In genomic region chr2:165326304-165327190, GRCm38 (mm10) we compare ENCODE assay signal across 8 mouse cellular contexts. TPM values are rescaled to one million over a fixed set of nuclear protein-coding genes. Genes with fewer than 3 reads are reported as not detected.
DNase-seq lines count a peak whose midpoint lies in the region; ATAC-seq and TF ChIP-seq lines count a peak whose summit lies in the region.

Elmo2 (minus strand) TSS chr2:165326479.

- H3K27ac ChIP-seq in CH12.LX (ENCODE audit: insufficient read depth, low read depth), result no peak within 1 kb of the TSS
- peak within 1 kb of the TSS; percentile 48; the same call in 1 of the 2 replicates for H3K27ac ChIP-seq in forebrain, embryonic 11.5 days (ENCODE audit: low read depth, low read length)
- peak within 1 kb of the TSS; percentile 66 for H3K27ac ChIP-seq in heart, embryonic 16.5 days (ENCODE audit: low read length)
- H3K27ac ChIP-seq in liver, embryonic 15.5 days (replicated peaks), result peak within 1 kb of the TSS; percentile 53
- peak within 1 kb of the TSS; percentile 65 for H3K27ac ChIP-seq in neural tube, embryonic 12.5 days

- TF ChIP-seq RAD21 in CH12.LX (IDR thresholded peaks at IDR 0.05; ENCODE audit: low read depth, low read length), result no peak

- H3K4me3 ChIP-seq in CH12.LX (replicated peaks in 1 of 3; ENCODE audit: low read depth in 2 of 3, low read length in 2 of 3, poor library complexity in 1 of 3), result peak within 1 kb of the TSS; percentile 70 to 85 (median 76)
- peak within 1 kb of the TSS; percentile 54 for H3K4me3 ChIP-seq in forebrain, embryonic 11.5 days (ENCODE audit: low read depth, low read length)
- H3K4me3 ChIP-seq in heart, embryonic 16.5 days (ENCODE audit: low read length), result peak within 1 kb of the TSS; percentile 76
- H3K4me3 ChIP-seq in liver, embryonic 15.5 days (replicated peaks), result peak within 1 kb of the TSS; percentile 88
- H3K4me3 ChIP-seq in neural tube, embryonic 12.5 days, result peak within 1 kb of the TSS; percentile 85

- H3K27me3 ChIP-seq in CH12.LX (replicated peaks), result peaks cover 23% of the 10 kb centered on the region
- no peaks in the 10 kb centered on the region for H3K27me3 ChIP-seq in forebrain, embryonic 11.5 days (ENCODE audit: control insufficient read depth, insufficient read depth, low read length)
- H3K27me3 ChIP-seq in heart, embryonic 16.5 days (ENCODE audit: control insufficient read depth, insufficient read depth, low read length), result no peaks in the 10 kb centered on the region
- no peaks in the 10 kb centered on the region for H3K27me3 ChIP-seq in liver, embryonic 15.5 days
- H3K27me3 ChIP-seq in neural tube, embryonic 12.5 days (replicated peaks), result 0 out of 2 replicates have a peak, but pooled peaks cover 3% of the 10 kb centered on the region

- no peaks in the 10 kb centered on the region for H3K79me2 ChIP-seq in CH12.LX (replicated peaks; ENCODE audit: control insufficient read depth, extremely low read depth, insufficient read depth, poor library complexity, severe bottlenecking)

- in situ Hi-C loops in CH12.LX (cut with MboI; ENCODE audit: low pct_ligation_motif_present, low pct_unique_long_range_greater_than_20kb, low sequenced_read_pairs), result no loop called here

- peaks cover 4% of the 10 kb centered on the region for H3K9me3 ChIP-seq in CH12.LX (replicated peaks; ENCODE audit: low read length)
- no peaks in the 10 kb centered on the region for H3K9me3 ChIP-seq in forebrain, embryonic 11.5 days (ENCODE audit: control insufficient read depth, low read length)
- H3K9me3 ChIP-seq in heart, embryonic 16.5 days (replicated peaks; ENCODE audit: control insufficient read depth, low read length), result 0 out of 2 replicates have a peak, but pooled peaks cover 2% of the 10 kb centered on the region
- no peaks in the 10 kb centered on the region for H3K9me3 ChIP-seq in liver, embryonic 15.5 days (replicated peaks)
- no peaks in the 10 kb centered on the region for H3K9me3 ChIP-seq in neural tube, embryonic 12.5 days

- peak within 1 kb of the TSS; percentile 51 for H3K9ac ChIP-seq in CH12.LX (ENCODE audit: insufficient read depth, low read depth)
- peak within 1 kb of the TSS; percentile 73 for H3K9ac ChIP-seq in forebrain, embryonic 11.5 days (ENCODE audit: low read length)
- peak within 1 kb of the TSS; percentile 90 for H3K9ac ChIP-seq in heart, embryonic 16.5 days (ENCODE audit: low read length)
- H3K9ac ChIP-seq in liver, embryonic 15.5 days, result peak within 1 kb of the TSS; percentile 85
- peak within 1 kb of the TSS; percentile 91 for H3K9ac ChIP-seq in neural tube, embryonic 12.5 days

- WGBS in forebrain, embryonic 11.5 days, result under 1% methylated on average over 55 of the region's 55 CpGs
- WGBS in heart, embryonic 16.5 days, result under 1% methylated on average over 55 of the region's 55 CpGs
- WGBS in liver, embryonic 15.5 days (ENCODE audit: insufficient replicate concordance), result under 1% methylated on average over 55 of the region's 55 CpGs
- WGBS in neural tube, embryonic 12.5 days, result under 1% methylated on average over 55 of the region's 55 CpGs

- no peak for TF ChIP-seq EP300 in CH12.LX (IDR thresholded peaks at IDR 0.05; ENCODE audit: low read length)

- ATAC-seq in forebrain, embryonic 11.5 days (replicated peaks; ENCODE audit: low FRiP score), result peak; percentile 98
- ATAC-seq in heart, embryonic 16.5 days (replicated peaks; ENCODE audit: extremely low read depth, insufficient read depth, low FRiP score), result peak; percentile 99
- ATAC-seq in liver, embryonic 15.5 days (ENCODE audit: insufficient read depth), result peak; percentile 97
- ATAC-seq in neural tube, embryonic 12.5 days (ENCODE audit: low FRiP score, low read depth), result peak; percentile 97

- H3K36me3 ChIP-seq in CH12.LX (replicated peaks in 1 of 2; ENCODE audit: control insufficient read depth in 1 of 2, insufficient read depth in 1 of 2, low read length in 1 of 2), result peaks cover 2 to 15% of the 10 kb centered on the region in 2 experiments
- no peaks in the 10 kb centered on the region; the same call in 1 of the 2 replicates for H3K36me3 ChIP-seq in forebrain, embryonic 11.5 days (ENCODE audit: control insufficient read depth, insufficient read depth, low read length)
- H3K36me3 ChIP-seq in heart, embryonic 16.5 days (ENCODE audit: control insufficient read depth, insufficient read depth), result no peaks in the 10 kb centered on the region
- no peaks in the 10 kb centered on the region; the same call in 1 of the 2 replicates for H3K36me3 ChIP-seq in liver, embryonic 15.5 days (replicated peaks)
- no peaks in the 10 kb centered on the region for H3K36me3 ChIP-seq in neural tube, embryonic 12.5 days

- H3K4me1 ChIP-seq in CH12.LX (ENCODE audit: control insufficient read depth in 1 of 2, insufficient read depth in 2 of 2), result peaks cover 9 to 21% of the 10 kb centered on the region in 2 experiments
- peaks cover 8% of the 10 kb centered on the region for H3K4me1 ChIP-seq in forebrain, embryonic 11.5 days (replicated peaks; ENCODE audit: control insufficient read depth, insufficient read depth, low read length)
- peaks cover 30% of the 10 kb centered on the region for H3K4me1 ChIP-seq in heart, embryonic 16.5 days (ENCODE audit: control insufficient read depth, insufficient read depth, low read length)
- peaks cover 75% of the 10 kb centered on the region for H3K4me1 ChIP-seq in liver, embryonic 15.5 days (replicated peaks)
- peaks cover 46% of the 10 kb centered on the region for H3K4me1 ChIP-seq in neural tube, embryonic 12.5 days

- TF ChIP-seq POLR2A in CH12.LX (IDR thresholded peaks at IDR 0.05; ENCODE audit: low read depth, low read length), result peak; percentile 72

- TF ChIP-seq CTCF in CH12.LX (conservative IDR thresholded peaks at IDR 0.05 in 1 of 2, IDR thresholded peaks at IDR 0.05 in 1 of 2; ENCODE audit: low read depth in 2 of 2, low read length in 2 of 2), result no peak

- dilution Hi-C loops in CH12.LX (cut with MboI; ENCODE audit: extremely low pct_ligation_motif_present, extremely low pct_unique_long_range_greater_than_20kb, low sequenced_read_pairs), result no loop called here

- peak; percentile 97 for DNase-seq in CH12.LX (ENCODE audit: extremely low read depth)
- DNase-seq in c-Kit-positive CD71-positive TER-119-negative erythroid progenitor cells, embryonic 14.5 days (ENCODE audit: low read depth), result peak; percentile 95
- DNase-seq in forebrain, embryonic 11.5 days (ENCODE audit: low spot score), result peak; percentile 97
- peak; percentile 97 to 98 for DNase-seq in kidney, postnatal 36 days
- DNase-seq in telencephalon, adult 2 months (ENCODE audit: low read depth, low spot score), result peak; percentile 98

- H3K4me2 ChIP-seq in CH12.LX (ENCODE audit: insufficient read depth, low read depth, poor library complexity, severe bottlenecking), result peak within 1 kb of the TSS; percentile 53
- H3K4me2 ChIP-seq in forebrain, embryonic 11.5 days (ENCODE audit: low read depth, low read length, severe bottlenecking), result peak within 1 kb of the TSS; percentile 95
- H3K4me2 ChIP-seq in heart, embryonic 16.5 days (ENCODE audit: low read depth, low read length), result peak within 1 kb of the TSS; percentile 97
- peak within 1 kb of the TSS; percentile 95 for H3K4me2 ChIP-seq in liver, embryonic 15.5 days
- peak within 1 kb of the TSS; percentile 83 for H3K4me2 ChIP-seq in neural tube, embryonic 12.5 days (replicated peaks)

TF ChIP-seq in CH12.LX, 34 proteins besides CTCF, POLR2A, EP300 and RAD21 (continues in another document):
- peak; percentile 56 for TF ChIP-seq MXI1 (IDR thresholded peaks at IDR 0.05; ENCODE audit: low read depth, low read length)
- TF ChIP-seq NELFE (IDR thresholded peaks at IDR 0.05; ENCODE audit: low read depth, low read length), result peak; percentile 57; the same call in 1 of the 2 replicates
- no peak; the same call in 1 of the 2 replicates for TF ChIP-seq UBTF (IDR thresholded peaks at IDR 0.05; ENCODE audit: low read depth, low read length)
- no peak for TF ChIP-seq ZKSCAN1 (IDR thresholded peaks at IDR 0.05; ENCODE audit: borderline replicate concordance, low read depth, low read length)
- TF ChIP-seq HCFC1 (IDR thresholded peaks at IDR 0.05; ENCODE audit: low read depth, low read length), result peak; percentile 65
- TF ChIP-seq JUN (IDR thresholded peaks at IDR 0.05; ENCODE audit: insufficient read depth, low read depth, low read length), result no peak
- TF ChIP-seq POLR2AphosphoS2 (IDR thresholded peaks at IDR 0.05; ENCODE audit: low read depth, low read length), result no peak
- TF ChIP-seq USF1 (IDR thresholded peaks at IDR 0.05; ENCODE audit: low read depth, low read length), result no peak
- TF ChIP-seq NRF1 (IDR thresholded peaks at IDR 0.05; ENCODE audit: low read depth, low read length), result no peak
- no peak for TF ChIP-seq MAFK (IDR thresholded peaks at IDR 0.05; ENCODE audit: insufficient replicate concordance, low read length)
- TF ChIP-seq GABPA (IDR thresholded peaks at IDR 0.05; ENCODE audit: insufficient replicate concordance, low read depth, low read length), result no peak
- TF ChIP-seq MEF2A (IDR thresholded peaks at IDR 0.05; ENCODE audit: borderline replicate concordance, low read depth, low read length), result no peak
- no peak for TF ChIP-seq CHD1 (IDR thresholded peaks at IDR 0.05; ENCODE audit: low read depth, low read length)
- no peak for TF ChIP-seq USF2 (conservative IDR thresholded peaks at IDR 0.05; ENCODE audit: low read depth, low read length)
- no peak for TF ChIP-seq JUND (conservative IDR thresholded peaks at IDR 0.05; ENCODE audit: low read depth, low read length)
- TF ChIP-seq MAX (IDR thresholded peaks at IDR 0.05; ENCODE audit: low read length), result peak; percentile 17; the same call in 1 of the 2 replicates
- TF ChIP-seq KAT2A (IDR thresholded peaks at IDR 0.05; ENCODE audit: insufficient replicate concordance, low read length), result 0 out of 2 replicates have a peak, but pooled peaks have one; percentile 59
- TF ChIP-seq ZC3H11A (IDR thresholded peaks at IDR 0.05; ENCODE audit: low read depth, low read length), result no peak
- peak; percentile 92 for TF ChIP-seq MAZ (IDR thresholded peaks at IDR 0.05; ENCODE audit: low read depth, low read length)
- no peak for TF ChIP-seq ETS1 (conservative IDR thresholded peaks at IDR 0.05; ENCODE audit: low read depth, low read length)
- peak; percentile 96 for TF ChIP-seq CHD2 (IDR thresholded peaks at IDR 0.05; ENCODE audit: low read length)
- TF ChIP-seq E2F4 (IDR thresholded peaks at IDR 0.05; ENCODE audit: insufficient replicate concordance, low read depth, low read length), result peak; percentile 64; the same call in 1 of the 2 replicates

RNA-seq across cellular contexts. Expression of gene Elmo2, which starts in this region (rescaled TPM):
- total RNA-seq in CH12.LX (2012; rRNA removed) (11.7 and 13.2 TPM in 2 replicates), CH12.LX (2014; rRNA removed) (9.0 and 9.6 TPM in 2 replicates)
- polyA plus RNA-seq in CH12.LX (2012; ENCODE audit: insufficient read length, low read depth), result 8.4 and 10.1 TPM in 2 replicates
- 95.4 and 108 TPM in 2 replicates for polyA plus RNA-seq in forebrain, embryonic 11.5 days (2014; fragmentation: Nextera tagmentation; extraction: Ambion mirVana)
- 44.9 and 46.2 TPM in 2 replicates for polyA plus RNA-seq in heart, embryonic 16.5 days (2015; fragmentation: Nextera tagmentation; extraction: Ambion mirVana)
- 16.6 and 17.1 TPM in 2 replicates for polyA plus RNA-seq in liver, embryonic 15.5 days (2015; fragmentation: Nextera tagmentation; extraction: Ambion mirVana)
- 84.4 and 87.0 TPM in 2 replicates for polyA plus RNA-seq in neural tube, embryonic 12.5 days (2016; fragmentation: Nextera tagmentation; extraction: Ambion mirVana)
